Mouse (Mus musculus): ENCODE results near the gene Akt3.

DNA sequence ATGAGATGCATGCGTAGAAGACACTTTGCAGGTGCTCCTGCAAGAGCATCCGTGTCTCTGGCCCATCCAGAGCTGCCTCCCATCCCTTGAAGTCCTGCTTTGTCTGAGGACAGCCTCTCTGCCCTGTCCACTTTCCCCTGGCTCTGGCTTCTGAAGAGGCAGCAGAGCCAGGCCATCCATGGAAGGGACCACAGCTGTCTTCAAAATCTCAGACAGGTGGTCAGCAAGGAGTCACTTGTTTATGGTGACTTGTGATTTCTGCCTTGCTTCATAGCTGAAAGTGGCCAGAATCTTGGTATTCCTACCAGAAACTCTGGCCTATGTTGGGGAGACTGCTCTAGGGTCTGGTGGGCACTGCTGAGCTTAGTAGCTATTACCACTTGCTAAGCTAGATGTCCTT is 241.3 kb downstream of the Akt3 start:
- TF ChIP-seq ZC3H11A (IDR thresholded peaks at IDR 0.05; ENCODE audit: borderline replicate concordance, low read depth, low read length) (no peak), HCFC1 (IDR thresholded peaks at IDR 0.05; ENCODE audit: borderline replicate concordance, insufficient read depth, low read length) (no peak), CHD2 (IDR thresholded peaks at IDR 0.05; ENCODE audit: low read depth, low read length) (no peak)
